Mouse (Mus musculus) myocyte (in vitro differentiated cells): ENCODE measurements around the gene Cfap97. TPM values are rescaled to one million over a fixed set of nuclear protein-coding genes. Genes with fewer than 3 reads are reported as not detected.
"Not testable (repeated sequence)": the region's sequence is repeated elsewhere in the genome, so short reads cannot be mapped to it uniquely, and the experiment has no call there.

Experiments used
- H3K27me3 ChIP-seq: one replicate; pipeline ENCODE4 v1.6.1; 2011; ENCODE audit not compliant: control insufficient read depth, insufficient read depth, insufficient read length
- H3K36me3 ChIP-seq: one replicate; pipeline ENCODE4 v1.6.1; 2011; ENCODE audit not compliant: control insufficient read depth, insufficient read depth
- H3K4me2 ChIP-seq: one replicate; pipeline ENCODE4 v1.6.1; 2011; ENCODE audit warnings: low read depth, control low read depth
- H3K4me3 ChIP-seq: one replicate; pipeline ENCODE4 v1.5.1; 2011; ENCODE audit warnings: mild to moderate bottlenecking, control low read depth, moderate library complexity
- H3K79me2 ChIP-seq: one replicate; pipeline ENCODE4 v1.6.1; 2011; ENCODE audit not compliant: control insufficient read depth, insufficient read depth
- H3ac ChIP-seq: one replicate; pipeline ENCODE4 v1.6.1; 2011; ENCODE audit not compliant: control insufficient read depth, insufficient read length
- CEBPB ChIP-seq: IDR thresholded peaks from 2 replicates; pipeline ENCODE4 v1.6.1; 2011; ENCODE audit warnings: mild to moderate bottlenecking, moderate library complexity; ENCODE audit not compliant: poor library complexity, insufficient read depth, severe bottlenecking
- E2F4 ChIP-seq: IDR thresholded peaks from one replicate; pipeline ENCODE4 v1.6.1; 2011; ENCODE audit warnings: mild to moderate bottlenecking, control low read depth, moderate library complexity; ENCODE audit not compliant: insufficient read depth
- MAX ChIP-seq: IDR thresholded peaks from one replicate; pipeline ENCODE4 v1.6.1; 2011; ENCODE audit warnings: low read depth, mild to moderate bottlenecking, control low read depth
- MYOD1 ChIP-seq, 3 experiments: IDR thresholded peaks; one replicate each; pipeline ENCODE4 v1.6.1; 2011; ENCODE audit warnings: control low read depth in 2 of 3, low read depth in 2 of 3, mild to moderate bottlenecking in 2 of 3, moderate library complexity in 1 of 3; ENCODE audit not compliant: insufficient read length in 2 of 3, control insufficient read depth in 1 of 3
- MYOG ChIP-seq, 3 experiments: IDR thresholded peaks; one replicate each; pipeline ENCODE4 v1.6.1; 2011; ENCODE audit warnings: control low read depth in 2 of 3, low read depth in 2 of 3, mild to moderate bottlenecking in 2 of 3; ENCODE audit not compliant: insufficient read length in 2 of 3, control insufficient read depth in 1 of 3, insufficient read depth in 1 of 3
- POLR2A ChIP-seq: IDR thresholded peaks from one replicate; pipeline ENCODE4 v1.6.1; 2011; ENCODE audit warnings: low read depth, mild to moderate bottlenecking, control low read depth, moderate library complexity; ENCODE audit not compliant: insufficient read length
- POLR2AphosphoS2 ChIP-seq: IDR thresholded peaks from one replicate; pipeline ENCODE4 v1.6.1; 2011; ENCODE audit warnings: low read depth, control low read depth; ENCODE audit not compliant: insufficient read length
- REST ChIP-seq: IDR thresholded peaks from one replicate; pipeline ENCODE4 v1.6.1; 2011; ENCODE audit warnings: mild to moderate bottlenecking, control low read depth, moderate library complexity; ENCODE audit not compliant: insufficient read depth, insufficient read length
- SRF ChIP-seq: IDR thresholded peaks from one replicate; pipeline ENCODE4 v1.6.1; 2011; ENCODE audit warnings: low read depth; ENCODE audit not compliant: control insufficient read depth, insufficient read length
- TCF12 ChIP-seq: IDR thresholded peaks from one replicate; pipeline ENCODE4 v1.6.1; 2011; ENCODE audit warnings: mild to moderate bottlenecking, control low read depth; ENCODE audit not compliant: poor library complexity, insufficient read depth, severe bottlenecking
- TCF3 ChIP-seq: IDR thresholded peaks from one replicate; pipeline ENCODE4 v1.6.1; 2011; ENCODE audit warnings: low read depth, control low read depth; ENCODE audit not compliant: insufficient read length
- USF1 ChIP-seq: IDR thresholded peaks from one replicate; pipeline ENCODE4 v1.6.1; 2011; ENCODE audit warnings: low read depth, mild to moderate bottlenecking, control low read depth, moderate library complexity
- polyA plus RNA-seq: library from polyadenylated mRNA; unstranded; fragments of >200 nt; fragmentation: generic; extraction: Trizol; gene quantifications from one replicate; pipeline ENCODE4 v1.2.1, GENCODE M21; 2012; ENCODE audit warnings: missing spikeins

Gene Cfap97
- polyA plus RNA-seq, 1 experiment, result 2.9 TPM

GRCm38 (mm10) chr8:46119176-46119575 lies 32.4 kb upstream of the Cfap97 start:
- Histone ChIP-seq H3ac (no peak overlapping the region), H3K27me3 (no peaks in the 10 kb centered on the region), H3K36me3 (peaks cover 9% of the 10 kb centered on the region), H3K79me2 (no peaks in the 10 kb centered on the region), H3K4me2 (no peak overlapping the region), H3K4me3 (no peak overlapping the region)
- TF ChIP-seq SRF (no peak), E2F4 (no peak), POLR2AphosphoS2 (no peak), POLR2A (no peak), REST (no peak), CEBPB (no peak), MYOD1 (IDR thresholded peaks at IDR 0.05; ENCODE audit: control insufficient read depth in 1 of 3, insufficient read length in 2 of 3, low read depth in 2 of 3) (no peak), TCF3 (no peak), MYOG (IDR thresholded peaks at IDR 0.05; ENCODE audit: control insufficient read depth in 1 of 3, insufficient read depth in 1 of 3, insufficient read length in 2 of 3, low read depth in 2 of 3) (no peak)

- Histone ChIP-seq H3K36me3 (no peaks in the 10 kb centered on the region), H3K4me3 (no peak overlapping the region), H3ac (no peak overlapping the region), H3K79me2 (no peaks in the 10 kb centered on the region), H3K4me2 (no peak overlapping the region), H3K27me3 (no peaks in the 10 kb centered on the region)
- TF ChIP-seq MYOG (IDR thresholded peaks at IDR 0.05; ENCODE audit: control insufficient read depth in 1 of 3, insufficient read depth in 1 of 3, insufficient read length in 2 of 3, low read depth in 2 of 3) (peak in 1 of 3 experiments; percentile 61), MYOD1 (IDR thresholded peaks at IDR 0.05; ENCODE audit: control insufficient read depth in 1 of 3, insufficient read length in 2 of 3, low read depth in 2 of 3) (peak; percentile 1 to 29 (median 21)), REST (no peak)
Observed at GRCm38 (mm10) chr8:46122498-46122897, 29.1 kb upstream of the Cfap97 start.

GRCm38 (mm10) chr8:46130426-46130825 lies 21.1 kb upstream of the Cfap97 start:
- H3K27me3 ChIP-seq, result no peaks in the 10 kb centered on the region
- no peak overlapping the region for H3K4me3 ChIP-seq
- no peak overlapping the region for H3K4me2 ChIP-seq
- no peak for TF ChIP-seq TCF12
- no peak for TF ChIP-seq MYOD1 (IDR thresholded peaks at IDR 0.05; ENCODE audit: control insufficient read depth in 1 of 3, insufficient read length in 2 of 3, low read depth in 2 of 3)
- no peak for TF ChIP-seq E2F4
- TF ChIP-seq REST, result no peak
- no peaks in the 10 kb centered on the region for H3K36me3 ChIP-seq
- H3K79me2 ChIP-seq, result no peaks in the 10 kb centered on the region
- no peak overlapping the region for H3ac ChIP-seq

GRCm38 (mm10) chr8:46135546-46135945 lies 16.0 kb upstream of the Cfap97 start:
- H3K4me2 ChIP-seq, H3K36me3 ChIP-seq, H3K27me3 ChIP-seq, H3K4me3 ChIP-seq, H3ac ChIP-seq: not testable (repeated sequence)
- peaks cover 13% of the 10 kb centered on the region for H3K79me2 ChIP-seq

GRCm38 (mm10) chr8:46137336-46137735 lies 14.2 kb upstream of the Cfap97 start:
- Histone ChIP-seq H3K36me3 (no peaks in the 10 kb centered on the region), H3K4me2 (no peak overlapping the region), H3K27me3 (no peaks in the 10 kb centered on the region), H3K79me2 (peaks cover 15% of the 10 kb centered on the region), H3K4me3 (no peak overlapping the region), H3ac (no peak overlapping the region)
- no peak for TF ChIP-seq SRF
- no peak for TF ChIP-seq MAX
- no peak for TF ChIP-seq TCF3
- no peak for TF ChIP-seq CEBPB
- TF ChIP-seq REST, result no peak
- TF ChIP-seq POLR2AphosphoS2, result no peak
- no peak for TF ChIP-seq TCF12
- TF ChIP-seq MYOG (IDR thresholded peaks at IDR 0.05; ENCODE audit: control insufficient read depth in 1 of 3, insufficient read depth in 1 of 3, insufficient read length in 2 of 3, low read depth in 2 of 3), result no peak
- no peak for TF ChIP-seq POLR2A
- TF ChIP-seq E2F4, result no peak
- TF ChIP-seq MYOD1 (IDR thresholded peaks at IDR 0.05; ENCODE audit: control insufficient read depth in 1 of 3, insufficient read length in 2 of 3, low read depth in 2 of 3), result no peak
- no peak for TF ChIP-seq USF1
